Mouse (Mus musculus): ENCODE results near the gene Gmnn.
"Not testable (repeated sequence)": the region's sequence is repeated elsewhere in the genome, so short reads cannot be mapped to it uniquely, and the experiment has no call there.

Gene Gmnn

DNA sequence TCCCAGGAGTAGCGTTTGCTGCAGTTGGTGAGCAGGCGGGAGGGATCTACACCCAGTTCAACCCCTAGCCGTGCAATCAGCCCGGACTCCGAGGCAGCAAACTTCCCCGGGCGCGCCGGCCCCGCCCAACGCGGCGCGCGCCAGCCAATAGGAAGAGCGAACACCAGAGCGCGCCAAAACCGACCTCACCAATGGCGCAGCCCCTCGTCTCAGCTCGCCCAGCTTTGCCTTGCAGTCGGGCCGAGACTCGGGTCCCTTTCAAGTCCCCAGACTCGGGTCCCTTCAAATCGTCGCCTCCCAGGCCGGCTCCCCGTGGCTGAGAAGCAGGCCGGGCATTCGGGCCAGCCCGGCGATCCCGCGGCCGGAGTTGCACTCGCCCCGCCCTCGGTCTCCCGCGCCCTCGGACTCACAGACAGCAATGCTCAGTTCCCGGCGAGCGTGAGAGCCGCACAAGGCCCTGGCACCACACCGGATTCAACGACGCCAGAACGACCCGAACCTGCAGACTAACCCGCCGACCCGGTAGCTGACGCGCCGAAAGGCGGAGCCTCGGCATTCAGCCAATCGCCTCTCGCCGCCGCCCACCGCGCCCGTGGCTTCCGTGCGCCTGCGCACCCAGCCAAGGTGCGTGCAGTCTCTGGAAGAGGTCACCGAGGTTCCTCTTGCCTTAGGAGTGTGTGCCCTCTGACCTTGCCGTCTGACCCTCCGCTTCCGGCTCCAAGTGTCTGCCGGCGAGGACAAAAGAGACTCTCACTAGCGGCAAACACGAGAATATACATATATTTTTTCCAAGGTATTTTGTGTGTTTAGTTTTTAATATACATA, at the start of gene Gmnn:
Gene Gmnn, minus strand, starts transcription at position 521 of the 825 bp plus-strand sequence.
- peak; percentile 88 to 90 for DNase-seq (ENCODE audit: low spot score in 2 of 2)

DNA sequence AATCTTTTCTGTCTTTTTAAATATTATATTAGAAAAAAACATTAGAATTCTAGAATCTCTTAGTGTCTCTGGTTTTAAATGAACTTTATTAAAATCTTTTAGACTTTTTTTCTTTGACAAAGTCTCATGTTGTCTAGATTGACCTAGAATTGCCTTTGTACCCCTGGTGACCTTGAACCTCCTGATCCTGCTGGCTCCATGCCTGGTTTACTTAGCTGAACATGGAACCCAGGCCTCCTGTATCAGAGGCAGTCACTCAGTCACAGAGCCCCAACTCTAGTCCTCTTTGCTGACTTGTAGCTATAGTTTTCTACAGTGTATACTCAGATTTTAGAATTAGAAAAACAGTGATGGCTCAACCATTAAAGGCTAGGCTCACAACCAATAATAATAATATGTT, 44.4 kb upstream of the Gmnn start:
- DNase-seq (ENCODE audit: low spot score in 2 of 2) = no peak

DNA sequence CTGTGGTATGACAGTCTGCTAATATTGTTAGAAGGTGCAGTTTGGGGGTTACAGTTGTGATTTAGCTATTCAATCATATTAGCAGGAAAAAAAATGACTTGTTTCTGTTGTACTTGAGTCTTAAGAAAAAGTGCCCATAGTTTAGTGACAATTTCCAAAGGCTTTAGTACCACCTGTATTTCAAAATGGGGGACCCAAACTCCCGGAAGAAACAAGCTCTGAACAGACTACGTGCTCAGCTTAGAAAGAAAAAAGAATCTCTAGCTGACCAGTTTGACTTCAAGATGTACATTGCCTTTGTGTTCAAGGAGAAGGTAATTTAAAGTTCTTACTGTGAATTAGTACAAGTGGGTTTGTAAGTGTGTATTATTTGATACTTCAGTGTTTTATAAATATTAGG, 41.5 kb upstream of the Gmnn start:
- DNase-seq (ENCODE audit: low spot score in 2 of 2) = no peak

DNA sequence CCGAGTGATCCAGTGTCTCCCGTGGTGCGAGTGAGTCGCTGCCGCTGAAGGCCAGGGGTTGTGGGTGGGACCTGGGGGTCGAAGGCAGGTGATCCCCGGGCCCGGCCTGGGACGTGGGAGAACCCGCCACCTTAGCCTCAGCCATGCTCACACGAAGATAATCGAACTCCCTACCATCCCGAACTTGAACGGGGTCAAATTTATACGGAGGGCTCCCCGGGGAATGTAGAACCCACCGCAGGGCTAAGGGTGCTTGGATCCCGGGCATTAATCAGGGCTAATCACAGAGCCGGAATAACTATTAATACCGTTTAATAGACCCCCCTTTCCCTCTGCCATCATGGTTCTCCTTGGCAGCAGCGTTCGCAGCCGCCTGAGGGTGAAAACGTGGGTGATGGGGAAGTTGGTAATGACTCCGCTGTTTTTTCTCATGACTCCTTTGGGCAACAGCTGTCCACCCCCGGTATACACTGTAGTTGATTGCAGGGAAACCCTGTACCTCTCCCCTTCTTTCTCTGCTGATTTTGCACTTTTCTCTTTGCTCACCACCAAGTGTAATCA, 40.5 kb upstream of the Gmnn start:
- peak; percentile 43 to 51 for DNase-seq (ENCODE audit: low spot score in 2 of 2)

DNA sequence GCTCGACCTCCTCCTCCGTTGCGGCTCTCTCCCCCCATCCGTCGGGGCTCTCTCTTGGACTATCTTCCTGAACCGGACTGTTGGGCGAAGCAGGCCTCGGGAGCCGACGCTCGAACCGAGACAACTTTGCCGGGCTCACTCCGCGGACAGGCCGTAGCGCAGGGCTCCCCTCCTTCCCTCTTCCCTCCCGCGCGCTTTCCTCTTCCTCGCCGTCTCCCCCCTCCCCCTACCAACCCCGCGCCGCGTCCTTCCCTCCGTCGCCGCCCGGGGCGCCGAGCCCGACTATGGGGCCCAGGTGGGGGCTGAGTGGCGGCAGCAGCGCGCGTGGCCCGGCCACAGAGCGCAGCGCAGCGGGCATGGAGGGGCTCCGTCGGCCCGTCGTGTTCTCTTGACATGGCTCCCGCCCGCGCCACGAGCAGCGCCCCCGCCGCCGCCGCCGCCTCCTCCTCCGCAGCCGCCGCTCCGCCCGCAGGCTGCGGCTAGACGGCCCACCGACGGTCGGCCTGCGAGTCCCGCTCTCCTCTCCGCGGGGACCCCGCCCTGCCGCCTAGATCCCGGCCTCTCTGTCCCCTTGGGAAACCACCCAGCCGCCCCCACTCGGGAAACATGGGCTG, 39.7 kb upstream of the Gmnn start, which contains the start of gene BC005537:
Gene BC005537, plus strand, starts transcription at position 350 of the 614 bp plus-strand sequence.
- peak; percentile 51 to 59 for DNase-seq (ENCODE audit: low spot score in 2 of 2)

DNA sequence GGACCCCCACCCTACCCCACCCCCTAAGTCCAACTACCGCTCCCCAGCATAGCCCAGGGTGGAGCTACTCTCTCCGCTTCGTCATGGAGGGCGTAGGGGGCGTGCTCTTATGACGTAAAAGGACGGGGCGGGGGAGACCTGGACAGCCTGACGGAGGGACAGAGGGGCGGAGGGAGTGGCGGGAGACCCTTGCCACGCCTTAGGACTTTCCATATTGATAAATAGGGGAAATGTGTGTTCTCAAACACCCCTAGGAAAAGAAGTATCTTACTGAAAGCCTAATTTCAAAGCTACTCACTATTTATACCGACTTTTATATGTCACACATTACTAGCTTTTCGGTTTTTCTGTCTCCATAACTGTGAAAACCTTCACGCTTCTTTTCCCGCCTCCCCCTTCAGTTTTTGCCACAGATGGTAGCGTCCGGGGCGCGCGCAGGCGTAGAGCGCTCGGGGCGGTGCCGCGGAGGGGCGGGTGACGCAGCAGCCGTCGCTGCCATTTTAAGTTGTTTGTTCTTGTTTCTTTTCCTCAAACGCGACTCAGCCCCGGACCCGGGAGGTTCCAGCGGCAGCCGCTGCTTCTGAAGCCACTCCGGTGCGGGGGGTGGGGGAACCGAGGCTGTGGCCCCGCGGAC, 39.1 kb upstream of the Gmnn start:
- DNase-seq (ENCODE audit: low spot score in 2 of 2) = peak; percentile 98

DNA sequence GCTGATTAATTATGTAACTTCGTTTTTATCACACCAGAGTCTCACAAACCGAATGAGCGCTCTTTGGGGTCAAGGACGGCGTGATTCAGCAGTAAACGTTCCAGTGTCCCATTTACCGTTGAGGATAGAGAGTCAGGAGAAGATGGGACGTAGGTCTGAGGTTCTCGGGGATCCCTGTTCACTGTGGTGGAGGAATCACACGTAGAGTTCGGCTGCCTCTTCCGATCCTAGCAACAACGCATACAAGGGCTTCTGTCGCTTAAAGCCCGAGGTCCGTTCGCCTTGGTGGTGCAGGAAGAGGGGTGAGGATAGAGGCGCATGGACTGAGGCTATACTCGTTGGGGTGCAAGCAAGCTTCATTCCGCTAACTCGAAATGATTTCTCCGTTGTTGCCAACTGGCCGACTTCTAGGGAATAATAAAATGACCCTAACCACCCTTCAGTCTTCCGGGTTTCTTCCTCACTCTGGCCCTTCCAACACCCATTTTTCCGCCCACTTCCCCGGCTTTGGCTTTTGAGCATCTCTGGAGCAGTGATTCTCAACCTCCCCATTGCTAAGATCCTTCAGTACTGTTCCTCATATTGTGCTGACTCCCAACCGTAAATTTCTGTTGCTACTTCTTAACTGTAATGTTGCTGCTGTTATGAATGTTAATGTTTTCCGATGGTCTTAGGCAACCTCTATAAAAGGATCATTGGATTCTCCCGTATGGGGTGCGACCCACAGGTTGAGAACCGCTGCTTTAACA, 38.4 kb upstream of the Gmnn start:
- DNase-seq (ENCODE audit: low spot score in 2 of 2) = peak; percentile 47 to 57

DNA sequence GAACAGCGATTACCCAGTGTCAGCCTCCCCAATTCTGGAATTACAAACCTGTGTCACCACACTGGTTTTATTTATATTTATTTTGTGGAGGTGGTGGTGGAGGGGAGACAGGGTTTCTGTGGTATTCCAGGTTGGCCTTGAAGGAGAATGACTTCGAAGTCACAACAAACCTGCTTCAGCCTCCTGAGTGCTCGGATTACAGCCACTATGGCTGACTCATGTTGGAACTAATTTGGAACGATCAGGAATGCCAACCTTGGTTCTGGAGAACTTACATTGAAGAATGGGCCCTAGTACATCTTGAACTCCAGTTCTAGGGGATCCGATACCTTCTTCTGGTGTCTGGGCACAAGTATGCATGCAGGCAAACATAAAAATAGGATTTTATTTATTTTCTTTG, 37.7 kb upstream of the Gmnn start:
- no peak for DNase-seq (ENCODE audit: low spot score in 2 of 2)

DNA sequence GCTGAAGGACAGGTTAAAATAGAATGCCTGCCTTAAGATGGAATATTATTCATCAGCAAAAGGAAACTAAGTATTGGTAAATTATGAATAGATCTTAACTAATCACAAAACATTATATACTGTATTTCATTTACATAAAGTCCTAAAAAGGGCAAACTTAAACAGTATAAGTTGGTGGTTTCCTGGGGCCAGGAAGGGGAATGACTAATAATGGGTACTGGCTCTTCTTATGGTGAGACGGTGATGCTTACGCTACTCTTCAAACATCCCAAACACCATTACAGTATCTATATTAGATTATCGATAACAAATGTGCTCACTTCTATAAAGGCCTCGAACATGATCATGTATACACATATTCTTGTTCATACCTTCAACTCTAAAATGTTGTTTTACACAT, 37.0 kb upstream of the Gmnn start:
- no peak for DNase-seq (ENCODE audit: low spot score in 2 of 2)

DNA sequence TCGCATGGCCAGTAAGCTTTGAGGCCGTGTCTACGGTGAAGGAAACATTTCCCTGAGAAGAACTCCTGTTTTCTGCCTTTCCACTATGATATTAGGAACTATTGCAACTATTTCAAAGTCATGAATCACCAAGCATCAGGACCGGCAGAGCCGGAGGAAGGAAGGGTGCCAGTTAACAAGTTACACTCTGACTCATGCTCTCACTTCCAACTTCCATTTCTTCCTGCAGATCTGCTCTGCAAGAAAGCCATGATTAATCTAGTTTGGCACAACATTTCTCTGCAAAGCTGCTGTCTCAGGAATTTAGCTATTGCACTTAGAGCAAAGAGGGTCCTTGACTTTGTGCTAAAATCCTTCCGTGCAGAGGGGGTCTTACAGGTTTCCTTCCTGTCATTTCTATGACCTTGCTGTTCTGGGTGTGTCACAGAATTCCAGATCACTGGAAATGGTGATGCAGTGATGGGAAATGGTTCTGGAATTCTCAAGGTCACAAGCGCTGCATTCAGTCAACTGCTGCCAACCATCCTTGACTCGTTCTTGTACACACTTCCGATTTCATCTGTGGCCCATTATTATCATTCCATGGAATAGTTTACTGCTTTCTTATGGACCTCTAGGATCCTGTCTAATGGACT, 30.8 kb upstream of the Gmnn start:
- DNase-seq (ENCODE audit: low spot score in 2 of 2) = no peak

DNA sequence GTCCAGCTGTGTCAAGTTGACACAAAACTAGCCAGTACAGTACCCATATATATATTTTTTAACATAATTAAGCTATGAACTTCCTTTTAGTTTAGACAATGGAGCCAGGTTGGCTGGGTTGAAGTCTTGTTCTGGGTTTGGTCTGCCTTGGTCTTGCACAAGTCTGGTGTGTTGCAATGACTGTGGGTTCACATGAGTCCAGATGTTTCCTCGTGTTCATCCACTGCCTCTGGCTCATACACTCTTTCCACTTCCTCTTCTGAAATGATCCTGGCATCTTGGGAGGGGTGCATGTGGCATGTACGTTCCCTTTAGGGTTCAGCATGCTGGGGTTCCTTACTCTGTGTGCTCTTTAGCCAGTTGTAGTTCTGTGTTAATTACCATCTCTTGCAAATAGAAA, 29.6 kb upstream of the Gmnn start:
- no peak for DNase-seq (ENCODE audit: low spot score in 2 of 2)

DNA sequence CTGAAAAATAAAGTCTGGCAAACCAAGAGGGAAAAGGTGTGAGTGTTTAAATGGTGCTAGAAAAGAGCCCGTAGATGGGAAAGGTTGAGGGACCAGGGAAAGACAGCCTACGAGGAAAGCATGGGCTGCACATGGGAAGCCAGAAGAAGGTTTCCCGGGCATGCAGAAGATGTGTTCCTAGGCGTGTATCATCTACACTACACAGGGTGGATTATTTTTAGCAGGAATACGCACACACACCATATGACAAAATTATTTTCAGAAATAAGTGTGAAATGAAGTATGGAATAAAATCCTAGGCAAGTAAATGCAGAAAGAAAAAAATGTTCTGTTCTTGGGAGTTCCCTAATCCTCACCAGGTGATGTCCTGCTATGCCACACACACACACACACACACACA, 25.8 kb upstream of the Gmnn start:
- peak in 1 of 2 experiments; percentile 20 for DNase-seq (ENCODE audit: low spot score in 2 of 2)

DNA sequence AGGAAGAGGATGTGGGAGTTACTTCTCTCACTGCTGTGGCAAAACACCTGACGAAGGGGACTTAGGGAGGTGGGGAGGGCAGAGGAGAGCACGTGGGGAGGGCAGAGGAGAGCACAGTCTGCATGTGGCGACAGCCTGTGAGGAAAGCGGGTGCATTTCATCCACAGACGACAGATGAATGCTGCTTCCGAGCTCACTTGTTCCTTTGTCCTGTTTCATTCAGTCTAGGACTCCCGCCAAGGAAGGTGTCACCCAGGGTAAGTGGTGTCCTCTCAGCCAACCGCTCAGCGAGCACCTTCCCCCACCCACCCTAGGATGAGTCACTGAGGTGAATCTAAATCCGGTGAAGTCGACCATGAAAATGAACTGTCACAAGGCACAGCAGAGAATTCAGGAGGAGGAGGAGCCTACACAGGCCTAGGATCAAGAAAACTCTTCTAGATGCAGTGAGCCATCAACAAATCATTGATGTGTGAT, 24.3 kb upstream of the Gmnn start:
- peak in 1 of 2 experiments; percentile 36 for DNase-seq (ENCODE audit: low spot score in 2 of 2)

DNA sequence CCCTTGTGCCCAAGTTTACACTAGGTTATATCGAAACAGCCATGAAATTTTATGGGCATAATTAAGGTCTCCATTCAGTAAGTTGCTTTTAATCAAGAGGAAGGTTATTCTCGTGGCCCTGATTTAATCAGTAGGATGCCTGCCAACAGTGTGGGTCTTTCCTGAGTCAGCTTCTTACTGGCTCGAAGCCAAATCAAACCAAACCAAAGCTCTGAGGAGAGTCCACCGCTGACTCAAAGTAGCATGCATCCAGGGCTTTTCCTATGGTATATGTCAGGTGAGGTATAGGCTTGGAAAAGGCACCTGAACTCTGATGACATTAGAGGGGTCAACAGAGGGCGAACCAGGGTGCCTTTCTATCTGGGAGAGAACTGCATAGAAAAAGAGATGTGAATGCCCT, 20.2 kb upstream of the Gmnn start:
- DNase-seq (ENCODE audit: low spot score in 2 of 2) = peak in 1 of 2 experiments; percentile 29

DNA sequence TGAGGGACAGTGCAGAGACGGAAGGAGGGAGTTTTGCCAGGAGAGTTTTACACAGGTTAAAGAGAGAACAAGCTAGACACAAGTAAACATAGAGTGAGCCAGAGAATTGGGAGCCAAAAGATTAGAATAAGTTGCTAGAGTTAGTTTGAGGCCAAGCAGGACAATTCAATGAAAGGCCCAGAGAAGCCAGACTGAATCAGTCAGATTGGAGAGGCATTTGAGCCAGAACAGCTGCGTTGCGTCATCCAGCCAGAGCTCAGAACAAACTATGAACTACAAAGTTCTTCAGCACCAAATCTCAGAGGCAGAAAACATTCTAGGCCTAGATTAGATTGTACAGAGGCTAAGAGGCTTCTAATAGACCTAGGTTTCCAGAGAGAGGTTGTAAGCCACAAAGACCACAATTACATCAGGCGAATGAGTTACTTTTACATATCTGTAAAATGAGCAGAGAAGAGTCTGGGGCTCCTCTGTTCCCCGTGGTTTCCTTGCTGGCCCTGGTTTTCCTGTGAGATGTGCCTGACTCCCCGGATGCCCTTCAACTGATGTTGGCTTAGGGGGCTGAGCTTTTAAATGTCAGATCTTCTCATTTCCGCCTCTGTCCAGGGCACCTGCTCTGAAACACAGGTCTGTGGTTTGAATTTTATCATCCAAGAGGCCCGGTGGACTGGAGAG, 17.1 kb upstream of the Gmnn start:
- DNase-seq (ENCODE audit: low spot score in 2 of 2) = no peak

DNA sequence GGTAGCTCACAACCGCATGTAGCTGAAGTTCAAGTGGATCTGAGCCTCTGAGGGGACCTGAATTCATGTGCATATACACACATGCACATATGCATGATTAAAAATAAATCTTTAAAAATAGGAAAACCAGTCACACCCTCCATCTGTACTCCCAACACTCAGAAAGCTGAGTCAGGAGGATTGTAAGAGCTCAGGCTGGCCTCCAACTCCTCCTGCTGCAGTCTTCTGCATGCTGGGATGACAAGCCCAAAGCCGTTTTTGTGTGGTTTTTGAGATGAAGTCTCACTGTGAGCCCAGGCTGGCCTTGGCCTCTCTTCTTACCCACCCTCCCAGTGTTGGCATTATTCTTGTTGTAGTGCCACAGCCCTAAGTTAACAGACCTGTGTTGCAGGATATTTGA, 16.3 kb upstream of the Gmnn start:
- no peak for DNase-seq (ENCODE audit: low spot score in 2 of 2)

DNA sequence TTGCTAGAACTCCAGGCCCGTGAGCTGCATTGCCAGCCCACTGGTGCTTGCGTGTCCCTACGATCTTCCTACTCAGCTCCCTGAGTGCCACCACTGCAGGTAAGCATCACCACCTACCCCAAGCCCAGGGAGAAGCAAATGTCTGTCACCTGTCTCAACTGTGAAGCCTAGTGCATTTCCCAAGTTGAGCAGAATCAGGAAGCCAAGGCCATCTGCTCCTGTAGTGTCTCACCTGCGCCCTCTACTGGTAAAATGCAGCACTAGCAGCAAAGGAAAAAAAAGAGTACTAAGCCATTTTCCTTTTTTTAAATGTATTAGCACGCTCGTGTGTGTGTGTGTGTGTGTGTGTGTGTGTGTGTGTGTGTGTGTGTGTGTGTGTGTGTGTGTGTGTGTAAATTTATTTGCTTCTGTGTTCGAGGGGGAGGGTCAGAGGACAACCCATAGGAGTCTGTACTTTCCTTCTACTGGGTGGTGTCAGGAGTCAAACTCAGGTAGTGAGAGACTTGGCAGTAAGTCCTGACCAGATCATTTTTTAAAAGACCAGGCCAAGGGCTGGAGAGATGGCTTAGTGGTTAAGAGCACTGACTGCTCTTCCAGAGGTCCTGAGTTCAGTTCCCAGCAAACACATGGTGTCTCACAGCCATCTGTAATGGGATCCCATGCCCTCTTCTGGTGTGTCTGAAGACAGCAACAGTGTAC, 14.6 kb upstream of the Gmnn start:
- DNase-seq (ENCODE audit: low spot score in 2 of 2) = peak; percentile 59 to 68

DNA sequence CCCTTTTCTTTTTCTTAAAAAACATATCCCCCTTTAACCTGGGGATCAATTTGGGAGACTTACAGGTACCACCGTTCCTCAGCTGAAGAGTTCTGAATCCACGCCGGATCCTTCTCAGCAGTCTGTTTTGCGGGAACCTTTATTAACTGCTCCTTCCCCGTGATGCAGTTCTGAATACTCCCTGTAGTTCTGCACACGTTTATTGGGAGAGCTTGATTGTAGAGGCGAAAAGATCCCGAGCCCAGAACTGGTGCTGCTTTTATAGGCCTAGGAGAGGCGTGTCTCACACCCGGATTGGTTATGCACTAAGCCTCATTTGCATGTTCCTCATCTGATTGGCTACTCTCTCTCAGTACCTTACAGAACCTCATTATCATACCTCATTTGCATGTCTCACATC, 9.8 kb upstream of the Gmnn start:
- not testable (repeated sequence) for DNase-seq (ENCODE audit: low spot score in 2 of 2)

DNA sequence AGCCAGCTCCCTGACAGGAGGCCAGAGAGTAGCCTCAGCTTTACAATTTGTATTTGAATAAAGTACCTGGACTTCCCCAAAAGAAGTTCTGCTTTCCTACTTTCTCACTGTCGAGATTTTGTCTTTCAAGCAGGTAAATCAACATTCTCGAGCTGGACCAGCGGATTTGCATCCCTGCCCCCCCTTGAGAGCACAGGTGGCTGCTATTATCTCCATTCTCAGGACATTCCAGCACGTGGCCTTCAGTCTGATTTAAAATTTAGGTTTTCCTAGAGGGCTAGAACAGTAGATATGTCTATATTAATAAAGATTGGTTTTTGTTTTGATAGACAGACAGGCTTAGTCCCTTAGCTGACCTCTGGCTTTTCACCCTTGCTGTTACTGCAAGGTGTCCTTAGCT, 6.1 kb upstream of the Gmnn start:
- not testable (repeated sequence) for DNase-seq (ENCODE audit: low spot score in 2 of 2)

DNA sequence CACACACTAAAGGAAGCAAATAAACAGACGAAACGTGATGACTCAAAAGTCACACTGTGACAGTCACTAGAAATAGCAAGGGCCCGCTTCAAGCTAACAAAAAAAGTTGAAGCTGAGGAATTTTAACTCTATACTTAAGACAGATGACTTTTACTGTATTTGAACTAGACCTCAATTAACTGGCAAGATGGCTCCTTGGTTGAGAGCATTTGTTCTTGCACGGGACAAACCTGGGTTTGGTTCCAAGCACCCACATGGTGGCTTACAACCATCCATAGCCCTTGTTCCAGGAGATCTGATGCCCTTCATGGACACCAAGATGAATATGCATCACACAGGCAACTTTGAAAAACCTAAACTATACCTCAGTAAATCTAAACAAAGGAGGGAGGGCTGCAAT, 531 bp upstream of the Gmnn start:
- DNase-seq (ENCODE audit: low spot score in 2 of 2) = no peak

Measured in right cerebral cortex, postnatal 10 days (tissue).